Mouse (Mus musculus) gastrocnemius, adult 18-20 months (tissue): ENCODE results near the gene Sumf2. TPM values are rescaled to one million over a fixed set of nuclear protein-coding genes. Genes with fewer than 3 reads are reported as not detected.

ENCODE experiments used
- DNase-seq: peaks from one replicate; pipeline ENCODE4 v3.0.0; 2021; ENCODE audit warnings: low spot score
- total RNA-seq, 2 experiments: library from RNA; stranded (reverse); gene quantifications; 2 replicates each; pipeline ENCODE4 v1.2.3; 2021

The Sumf2 gene
- total RNA-seq, 2 experiments from 2014 or later = 5.8 to 10.1 TPM

- DNase-seq = no peak
Observed at GRCm38 (mm10) chr5:129907775-129908174, 61.0 kb downstream of the Sumf2 start.

GRCm38 (mm10) chr5:129908242-129908965, 61.6 kb downstream of the Sumf2 start, which contains the start of gene Nupr1l:
Nupr1l (plus strand) TSS chr5:129908540.
- DNase-seq = peak; percentile 87

GRCm38 (mm10) chr5:129909147-129909546, 62.4 kb downstream of the Sumf2 start:
- DNase-seq = no peak

GRCm38 (mm10) chr5:129909591-129909990, 62.8 kb downstream of the Sumf2 start:
- no peak for DNase-seq

Other genes with a start within 250 kb of the Sumf2 start
- gene Zfp11, start 176.9 kb upstream of the Sumf2 start, total RNA-seq = 1 to 10 TPM; 1.9 to 2.0 TPM
- gene Sept14, start 138.5 kb upstream of the Sumf2 start, total RNA-seq = not detected
- 10 to 100 TPM; 58.3 to 61.5 TPM for gene Mrps17, start 131.5 kb upstream of the Sumf2 start, total RNA-seq
- 100 to 1,000 TPM; 539 to 562 TPM for gene Nipsnap2, start 121.9 kb upstream of the Sumf2 start, total RNA-seq
- 10 to 100 TPM; 13.2 to 14.4 TPM for gene Psph, start 59.5 kb upstream of the Sumf2 start, total RNA-seq
- 100 to 1,000 TPM; 609 to 675 TPM for gene Chchd2, start 40.5 kb downstream of the Sumf2 start, total RNA-seq
- under 1 TPM; 0.32 to 0.64 TPM for gene Zbed5, start 48.7 kb downstream of the Sumf2 start, total RNA-seq
- 100 to 1,000 TPM; 297 to 369 TPM for gene Phkg1, start 51.6 kb downstream of the Sumf2 start, total RNA-seq
- gene Nupr1l, start 61.6 kb downstream of the Sumf2 start, total RNA-seq = under 1 TPM; 0.41 to 0.47 TPM
- gene Vkorc1l1, start 95.0 kb downstream of the Sumf2 start, total RNA-seq = 10 to 100 TPM; 21.5 to 21.9 TPM
- 1 to 10 TPM; 7.4 to 8.1 TPM for gene Gusb, start 156.1 kb downstream of the Sumf2 start, total RNA-seq
- 10 to 100 TPM in 1 of 2 experiments, 1 to 10 TPM in 1; 8.8 to 12.4 TPM for gene Asl, start 182.3 kb downstream of the Sumf2 start, total RNA-seq
- 10 to 100 TPM; 19.3 to 20.3 TPM for gene Crcp, start 182.3 kb downstream of the Sumf2 start, total RNA-seq
- 1 to 10 TPM; 3.3 to 4.1 TPM for gene Tpst1, start 226.3 kb downstream of the Sumf2 start, total RNA-seq